Mouse (Mus musculus) bone marrow macrophage, adult 2 months (primary cell): ENCODE measurements around the gene Tmem125. TPM values are rescaled to one million over a fixed set of nuclear protein-coding genes. Genes with fewer than 3 reads are reported as not detected.

ENCODE experiments used
- H3K27ac ChIP-seq: 2 replicates; pipeline ENCODE4 v1.5.1; 2012; ENCODE audit warnings: low read depth, low read length; ENCODE audit not compliant: insufficient read depth
- H3K4me1 ChIP-seq: 2 replicates; pipeline ENCODE4 v1.6.1; 2012; ENCODE audit warnings: low read length; ENCODE audit not compliant: control insufficient read depth, insufficient read depth
- H3K4me3 ChIP-seq: 2 replicates; pipeline ENCODE4 v1.5.1; 2012; ENCODE audit warnings: mild to moderate bottlenecking, low read length, moderate library complexity; ENCODE audit not compliant: insufficient read depth
- CTCF ChIP-seq: IDR thresholded peaks from 2 replicates; pipeline ENCODE4 v1.5.1; 2012; ENCODE audit warnings: low read depth, mild to moderate bottlenecking, low read length, moderate library complexity
- POLR2A ChIP-seq: IDR thresholded peaks from 2 replicates; pipeline ENCODE4 v1.6.1; 2012; ENCODE audit warnings: mild to moderate bottlenecking, low read depth, low read length, borderline replicate concordance
- polyA plus RNA-seq: library from polyadenylated mRNA; stranded (reverse); fragments of >200 nt; gene quantifications from 2 replicates; pipeline ENCODE4 v1.2.4, GENCODE M21; 2012; ENCODE audit not compliant: missing spikeins, insufficient read depth, insufficient read length

Gene Tmem125
- polyA plus RNA-seq, 1 experiment: not detected

- no peaks in the 10 kb centered on the region for H3K4me1 ChIP-seq
- TF ChIP-seq CTCF (no peak), POLR2A (no peak)
Measured at GRCm38 (mm10) chr4:118539904-118540303, 3.9 kb downstream of the Tmem125 start.

DNA sequence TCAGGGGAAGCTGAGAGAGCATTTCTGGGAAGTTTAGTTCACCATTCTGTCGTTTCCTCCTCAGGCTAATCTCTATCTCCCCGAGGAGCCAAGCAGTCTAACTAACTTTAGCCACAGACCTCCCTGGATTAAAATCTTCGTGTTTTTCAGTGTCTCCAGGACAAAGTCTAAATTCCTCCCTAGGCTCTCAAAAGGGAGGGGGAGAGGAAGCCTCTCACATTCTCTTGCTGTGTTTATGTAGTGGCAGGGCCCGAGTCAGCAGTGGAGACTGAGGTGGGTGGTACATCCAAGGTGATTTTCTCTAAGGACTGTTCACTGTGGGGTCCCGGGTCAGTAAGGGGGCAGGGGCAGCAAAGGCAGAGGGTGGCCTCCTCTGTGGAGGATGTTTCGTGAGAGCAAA, 6.0 kb downstream of the Tmem125 start:
- H3K27ac ChIP-seq: no peak overlapping the region
- TF ChIP-seq POLR2A (no peak), CTCF (no peak)
- H3K4me1 ChIP-seq: no peaks in the 10 kb centered on the region
- no peak overlapping the region for H3K4me3 ChIP-seq

More at GRCm38 (mm10) chr4:118539904-118540303, 3.9 kb downstream of the Tmem125 start:
- H3K4me3 ChIP-seq: no peak overlapping the region
- no peak overlapping the region for H3K27ac ChIP-seq

DNA sequence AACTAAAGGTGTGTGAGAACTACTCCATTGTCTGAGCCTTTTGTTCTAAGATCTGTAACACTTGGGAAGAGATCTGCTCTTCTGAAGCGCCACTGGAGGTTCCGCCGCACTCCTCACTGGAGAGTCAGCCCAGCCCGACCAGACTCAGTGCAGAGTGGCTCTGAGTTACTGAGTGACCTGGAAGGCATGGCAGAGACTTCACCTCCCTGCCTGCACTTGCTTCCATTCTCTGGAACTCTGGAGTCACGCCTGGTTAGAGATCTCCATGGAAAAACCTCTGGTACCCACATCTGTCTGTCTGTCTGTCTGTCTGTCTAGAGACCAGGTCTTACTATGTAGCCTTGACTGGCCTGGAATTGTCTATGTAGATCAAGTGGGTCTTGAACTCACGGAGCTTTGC, 8.2 kb downstream of the Tmem125 start:
- Histone ChIP-seq H3K27ac (no peak overlapping the region), H3K4me1 (no peaks in the 10 kb centered on the region), H3K4me3 (no peak overlapping the region)
- TF ChIP-seq POLR2A (no peak), CTCF (no peak)

DNA sequence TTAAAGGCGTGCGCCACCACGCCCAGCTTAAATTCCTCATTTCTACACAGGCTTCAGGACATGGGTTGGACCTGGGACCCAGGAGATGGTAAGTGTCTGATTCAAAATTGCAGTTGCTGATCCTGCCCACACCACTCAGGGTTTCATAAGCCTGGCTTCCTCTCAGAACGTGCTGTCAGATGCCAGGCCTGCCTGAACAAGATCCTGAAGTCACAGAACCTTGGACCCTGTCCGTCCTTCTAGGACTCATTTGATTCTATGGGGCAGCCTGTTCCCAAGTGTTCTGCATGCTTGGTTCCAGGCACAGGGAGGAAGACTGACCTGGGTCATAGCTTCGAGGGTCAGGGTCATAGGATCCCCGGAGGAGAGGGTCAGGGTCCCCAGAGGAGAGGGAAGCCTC, 10.2 kb downstream of the Tmem125 start:
- no peak for TF ChIP-seq CTCF
- TF ChIP-seq POLR2A: no peak
- Histone ChIP-seq H3K4me1 (no peaks in the 10 kb centered on the region), H3K4me3 (no peak overlapping the region), H3K27ac (no peak overlapping the region)

DNA sequence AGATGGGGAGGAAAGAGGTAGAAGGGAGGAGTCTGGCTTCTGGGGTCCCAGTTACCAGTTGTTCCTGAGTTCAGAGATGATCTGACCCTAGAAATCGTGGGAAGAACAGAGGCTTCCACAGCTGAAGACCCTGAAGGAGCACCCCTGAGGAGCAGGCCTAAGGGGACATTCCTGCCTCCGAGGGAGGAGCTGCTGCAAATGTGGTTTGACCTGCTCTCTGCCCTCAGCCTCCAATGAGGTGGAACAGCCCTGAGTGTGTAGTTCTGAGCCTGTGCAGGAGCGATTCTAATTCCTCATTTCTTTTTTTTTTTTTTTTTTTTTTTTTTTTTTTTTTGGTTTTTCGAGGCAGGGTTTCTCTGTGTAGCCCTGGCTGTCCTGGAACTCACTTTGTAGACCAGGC, 10.7 kb downstream of the Tmem125 start:
- Histone ChIP-seq H3K27ac (no peak overlapping the region), H3K4me3 (no peak overlapping the region), H3K4me1 (no peaks in the 10 kb centered on the region)
- TF ChIP-seq POLR2A (no peak), CTCF (no peak)

DNA sequence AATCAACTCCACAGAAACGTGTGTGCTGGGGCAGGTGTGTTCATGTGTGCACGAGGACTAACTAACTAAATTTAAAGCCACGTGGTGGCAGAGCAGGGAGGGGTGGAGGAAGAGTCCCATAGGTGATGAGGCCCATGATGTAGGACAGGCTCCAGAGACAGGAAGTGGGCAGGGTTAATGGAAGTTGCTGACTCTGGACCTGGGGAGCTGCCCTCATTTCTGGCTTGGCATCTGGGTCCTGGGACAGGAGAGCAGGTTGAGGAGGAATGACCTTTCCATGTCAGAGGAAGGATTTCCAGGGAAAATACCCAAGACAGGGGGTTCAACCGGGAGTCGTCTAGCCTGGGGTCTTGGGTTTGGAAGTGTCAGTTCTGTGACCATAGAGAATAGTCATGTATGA, 11.2 kb downstream of the Tmem125 start:
- Histone ChIP-seq H3K4me1 (no peaks in the 10 kb centered on the region), H3K27ac (no peak overlapping the region), H3K4me3 (no peak overlapping the region)
- TF ChIP-seq POLR2A (no peak), CTCF (no peak)

GRCm38 (mm10) chr4:118527720-118528119, 16.1 kb downstream of the Tmem125 start:
- H3K4me1 ChIP-seq: no peaks in the 10 kb centered on the region
- H3K27ac ChIP-seq: no peak overlapping the region
- TF ChIP-seq CTCF (no peak), POLR2A (no peak)
- no peak overlapping the region for H3K4me3 ChIP-seq

- Histone ChIP-seq H3K27ac (no peak overlapping the region), H3K4me3 (no peak overlapping the region), H3K4me1 (no peaks in the 10 kb centered on the region)
- TF ChIP-seq POLR2A (no peak), CTCF (no peak)
Measured at GRCm38 (mm10) chr4:118527335-118527681, 16.5 kb downstream of the Tmem125 start.

DNA sequence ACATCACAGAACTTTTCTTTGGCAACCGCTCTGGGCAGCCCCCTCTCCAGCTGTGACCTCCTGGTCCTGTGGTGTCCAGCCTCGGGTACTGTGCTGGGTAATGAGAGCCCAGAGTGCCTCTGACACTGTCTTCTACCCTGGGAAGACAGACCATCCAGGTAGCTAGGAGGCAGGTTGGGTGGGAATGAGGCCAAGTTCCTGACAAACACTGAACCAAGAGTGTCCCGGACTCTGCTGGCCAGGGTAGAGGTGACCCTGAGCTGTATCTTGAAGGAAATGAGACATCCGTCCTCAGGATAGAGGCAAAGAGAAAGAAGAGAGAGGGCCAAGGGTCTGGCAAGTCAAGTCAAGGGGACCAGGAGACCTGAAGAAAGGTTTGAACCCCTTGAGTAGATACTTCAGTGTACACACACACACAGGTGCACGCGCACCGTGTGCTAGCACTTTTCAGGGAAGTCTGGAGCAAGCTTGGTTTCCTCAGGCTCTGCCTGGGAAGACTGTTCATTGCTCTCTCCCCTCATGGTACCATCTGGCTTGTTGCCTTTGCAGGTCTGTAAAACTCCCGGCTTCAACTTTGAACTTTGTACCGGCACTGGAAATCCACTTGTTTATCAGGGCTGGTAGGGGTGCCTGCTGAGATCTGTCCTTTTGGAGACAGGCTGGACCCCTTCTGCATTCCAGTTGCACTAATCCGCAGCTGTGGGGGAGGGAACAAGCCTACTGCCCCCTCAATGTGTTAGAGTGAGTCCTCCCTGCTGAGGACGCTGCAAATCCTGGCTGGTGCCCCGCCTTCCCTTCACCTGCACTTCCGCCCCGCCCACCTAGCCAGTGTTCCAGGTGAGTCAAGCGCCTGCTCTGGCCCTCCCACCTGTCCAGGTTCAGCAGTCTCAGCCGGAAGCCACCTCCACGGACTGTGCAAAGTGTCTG, 17.2 kb downstream of the Tmem125 start, which contains the start of gene 2610528J11Rik:
Gene 2610528J11Rik (plus strand): TSS at position 592 of the 927 bp plus-strand sequence.
- no peak within 1 kb of the TSS for H3K4me3 ChIP-seq
- H3K4me1 ChIP-seq: no peaks in the 10 kb centered on the region
- H3K27ac ChIP-seq: no peak within 1 kb of the TSS
- TF ChIP-seq CTCF (no peak), POLR2A (no peak)

GRCm38 (mm10) chr4:118525779-118526178, 18.1 kb downstream of the Tmem125 start:
- H3K4me3 ChIP-seq: no peak overlapping the region
- H3K4me1 ChIP-seq: no peaks in the 10 kb centered on the region
- no peak overlapping the region for H3K27ac ChIP-seq
- TF ChIP-seq POLR2A: no peak
- TF ChIP-seq CTCF: no peak
